Mouse (Mus musculus) heart, embryonic 10.5 days (tissue): ENCODE results near the gene Pigr. TPM values are rescaled to one million over a fixed set of nuclear protein-coding genes. Genes with fewer than 3 reads are reported as not detected.
A peak's percentile ranks its signal among the peaks of the same experiment; 100 is the strongest.

Experiments
- DNase-seq: peaks from one replicate; pipeline ENCODE4 v3.0.0-alpha.2; 2017; ENCODE audit warnings: low spot score
- H3K27ac ChIP-seq: fragments of 300-500 bp; sonication (generic); 2 replicates; pipeline ENCODE4 v1.5.1; 2016; ENCODE audit warnings: mild to moderate bottlenecking
- H3K27me3 ChIP-seq: fragments of 300-500 bp; sonication (generic); 2 replicates; pipeline ENCODE4 v1.6.1; 2016; ENCODE audit warnings: mild to moderate bottlenecking; ENCODE audit not compliant: poor library complexity, insufficient read depth, severe bottlenecking
- H3K36me3 ChIP-seq: fragments of 300-500 bp; sonication (generic); 2 replicates; pipeline ENCODE4 v1.6.1; 2016; ENCODE audit warnings: mild to moderate bottlenecking, moderate library complexity
- H3K4me1 ChIP-seq: fragments of 300-500 bp; sonication (generic); 2 replicates; pipeline ENCODE4 v1.6.1; 2016; ENCODE audit warnings: mild to moderate bottlenecking
- H3K4me3 ChIP-seq: fragments of 300-500 bp; sonication (generic); 2 replicates; pipeline ENCODE4 v1.5.1; 2016; ENCODE audit warnings: mild to moderate bottlenecking, moderate library complexity
- H3K9me3 ChIP-seq: fragments of 300-500 bp; sonication (generic); 2 replicates; pipeline ENCODE4 v1.6.1; 2016; ENCODE audit warnings: mild to moderate bottlenecking, moderate library complexity
- WGBS: fragments of 180-500 bp; shearing (Covaris S2); methylation state at CpG from one replicate; pipeline ENCODE4 v1.1.7; 2016; 5-methylcytosine and 5-hydroxymethylcytosine counted together
- polyA plus RNA-seq: library from polyadenylated mRNA; unstranded; fragments of >200 nt; fragmentation: Nextera tagmentation; extraction: Ambion mirVana; gene quantifications from 2 replicates; pipeline ENCODE4 v1.2.1, GENCODE M21; 2016

Pigr gene
- polyA plus RNA-seq, 1 experiment from 2014 or later: not detected

DNA sequence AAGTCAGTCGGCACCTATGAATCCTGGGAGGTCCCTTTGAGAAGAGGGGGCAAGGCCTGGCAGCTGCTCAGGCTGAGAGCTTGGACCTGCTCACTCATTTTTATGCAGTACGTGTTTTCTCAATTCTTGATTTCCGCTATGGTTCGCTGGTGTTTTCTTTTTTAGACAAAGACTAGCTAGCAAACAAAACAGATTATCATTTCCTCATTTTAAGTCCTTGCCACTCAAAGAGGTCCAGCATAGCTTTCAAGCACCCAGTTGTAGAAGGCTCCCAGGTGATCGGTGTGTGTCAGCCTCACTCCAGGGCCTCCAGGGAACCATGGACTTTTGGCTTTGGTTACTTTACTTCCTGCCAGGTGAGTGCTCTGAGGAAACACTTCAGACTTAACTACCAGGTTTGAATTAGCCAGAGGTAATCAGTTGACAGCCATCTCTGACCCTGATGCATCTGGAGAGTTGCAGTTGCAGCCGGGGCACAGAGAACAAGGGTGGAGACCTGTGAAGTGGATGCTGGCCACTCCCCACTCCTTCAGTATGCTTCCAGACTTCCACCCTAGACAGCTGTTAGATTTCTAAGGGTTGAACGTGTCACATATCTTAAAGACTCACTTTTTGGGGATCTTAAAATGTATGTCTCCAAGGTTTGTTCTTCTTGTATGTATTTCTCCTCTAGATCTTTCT is 39.2 kb downstream of the Pigr start, which contains the start of gene Fcmr:
Gene Fcmr, plus strand, starts transcription at position 129 of the 681 bp plus-strand sequence.
- H3K27ac ChIP-seq: no peak within 1 kb of the TSS
- no peak for DNase-seq
- no peak within 1 kb of the TSS for H3K4me3 ChIP-seq
- no peaks in the 10 kb centered on the region for H3K27me3 ChIP-seq
- WGBS: 78% methylated on average over 7 of the region's 7 CpGs
- no peaks in the 10 kb centered on the region for H3K36me3 ChIP-seq
- H3K4me1 ChIP-seq: no peaks in the 10 kb centered on the region
- no peaks in the 10 kb centered on the region for H3K9me3 ChIP-seq

DNA sequence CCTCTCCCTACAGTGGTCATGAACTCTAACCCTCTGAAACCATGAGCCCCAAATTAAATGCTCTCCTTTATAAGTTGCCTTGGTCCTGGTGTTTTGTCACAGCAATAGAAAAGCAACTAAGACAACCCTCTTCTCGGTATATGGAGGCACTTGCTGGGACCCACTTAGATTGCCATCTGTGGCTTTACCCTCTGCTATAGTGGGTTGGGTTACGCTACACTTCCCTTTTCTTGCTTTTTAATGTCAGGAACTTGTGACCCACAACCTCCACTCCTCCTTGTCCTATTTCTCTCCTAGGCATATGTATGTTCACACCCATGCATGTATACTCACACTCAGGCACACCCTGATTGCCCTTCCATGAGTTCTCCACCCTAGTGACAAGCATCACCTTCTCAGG is 46.4 kb downstream of the Pigr start:
- Histone ChIP-seq H3K4me1 (peaks cover 3% of the 10 kb centered on the region; the same call in 1 of the 2 replicates), H3K4me3 (no peak overlapping the region), H3K27ac (no peak overlapping the region), H3K27me3 (peaks cover 8% of the 10 kb centered on the region), H3K9me3 (no peaks in the 10 kb centered on the region), H3K36me3 (no peaks in the 10 kb centered on the region)
- DNase-seq: no peak
- WGBS: 85% methylated on average over 2 of the region's 2 CpGs

DNA sequence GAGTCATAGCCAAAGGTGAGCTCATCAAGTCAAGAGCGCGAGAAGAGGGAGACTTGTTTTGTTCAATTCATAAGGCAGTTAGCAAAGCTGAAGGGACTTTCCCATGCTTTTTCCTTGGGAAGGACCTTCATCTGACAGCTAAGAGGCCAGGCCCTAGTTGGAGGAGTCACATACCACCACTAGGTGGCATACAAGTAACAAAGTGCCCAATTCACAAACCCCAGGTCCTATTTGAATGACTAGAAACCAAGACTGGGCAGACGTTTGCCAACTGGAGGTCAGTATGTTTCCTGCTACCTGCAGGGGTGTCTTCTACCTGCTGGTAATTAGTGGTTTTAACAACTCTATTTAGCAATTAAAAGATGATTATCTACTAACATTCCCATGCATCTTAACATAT is 48.7 kb downstream of the Pigr start:
- Histone ChIP-seq H3K4me3 (no peak overlapping the region), H3K36me3 (no peaks in the 10 kb centered on the region), H3K27ac (no peak overlapping the region), H3K4me1 (peaks cover 10% of the 10 kb centered on the region), H3K27me3 (peaks cover 28% of the 10 kb centered on the region), H3K9me3 (no peaks in the 10 kb centered on the region)
- DNase-seq: no peak
- 39% methylated on average over 3 of the region's 3 CpGs for WGBS

DNA sequence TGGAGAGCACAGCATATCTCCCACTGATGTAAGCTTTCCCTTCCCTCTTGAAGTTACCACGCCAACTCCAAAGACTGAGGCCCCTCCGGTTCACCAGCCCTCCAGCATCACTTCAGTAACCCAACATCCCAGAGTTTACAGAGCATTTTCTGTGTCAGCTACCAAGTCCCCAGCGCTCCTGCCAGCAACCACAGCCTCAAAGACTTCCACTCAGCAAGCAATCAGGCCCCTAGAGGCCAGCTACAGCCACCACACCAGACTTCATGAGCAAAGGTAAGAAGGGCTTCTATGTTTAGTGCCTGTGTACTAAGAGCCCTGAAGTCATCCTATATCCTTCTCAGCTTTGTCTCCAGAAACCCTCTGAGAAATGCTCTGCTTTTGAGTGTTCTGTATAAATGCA is 49.4 kb downstream of the Pigr start:
- 54% methylated on average over 3 of the region's 3 CpGs for WGBS
- Histone ChIP-seq H3K9me3 (no peaks in the 10 kb centered on the region), H3K27ac (no peak overlapping the region), H3K4me1 (peaks cover 10% of the 10 kb centered on the region), H3K4me3 (no peak overlapping the region), H3K27me3 (peaks cover 35% of the 10 kb centered on the region), H3K36me3 (no peaks in the 10 kb centered on the region)
- no peak for DNase-seq

DNA sequence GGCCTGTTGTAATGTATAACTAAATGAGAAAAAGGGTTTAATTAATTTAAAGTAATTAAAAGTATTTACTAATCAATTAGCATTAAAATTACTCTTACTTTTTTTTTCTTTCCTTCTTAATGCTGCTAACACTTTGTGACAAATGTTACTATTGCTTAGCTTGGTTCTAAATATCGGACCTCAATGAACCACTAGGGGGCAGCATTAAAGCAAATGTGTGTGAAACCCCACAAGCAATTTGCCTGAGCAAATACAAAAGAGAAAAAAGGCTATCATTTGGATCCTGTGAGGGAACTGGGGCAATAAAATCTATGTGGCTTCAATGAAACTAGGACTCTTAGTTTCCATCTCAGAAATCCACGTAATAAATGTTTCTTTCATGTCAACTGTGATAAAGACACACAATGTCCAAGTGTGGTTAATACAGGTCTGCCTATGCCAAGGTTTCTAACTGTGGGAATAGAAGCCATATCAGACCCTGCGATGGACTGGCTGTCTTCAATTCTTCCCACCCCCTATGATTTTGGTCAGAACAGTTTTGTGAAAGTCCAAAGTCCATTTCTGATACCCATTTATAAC is 50.5 kb downstream of the Pigr start:
- H3K27ac ChIP-seq: no peak overlapping the region
- no peaks in the 10 kb centered on the region for H3K36me3 ChIP-seq
- no peak for DNase-seq
- H3K4me3 ChIP-seq: no peak overlapping the region
- no peaks in the 10 kb centered on the region for H3K9me3 ChIP-seq
- peaks cover 14% of the 10 kb centered on the region for H3K4me1 ChIP-seq
- WGBS: 19% methylated on average over 3 of the region's 3 CpGs
- peaks cover 35% of the 10 kb centered on the region for H3K27me3 ChIP-seq

DNA sequence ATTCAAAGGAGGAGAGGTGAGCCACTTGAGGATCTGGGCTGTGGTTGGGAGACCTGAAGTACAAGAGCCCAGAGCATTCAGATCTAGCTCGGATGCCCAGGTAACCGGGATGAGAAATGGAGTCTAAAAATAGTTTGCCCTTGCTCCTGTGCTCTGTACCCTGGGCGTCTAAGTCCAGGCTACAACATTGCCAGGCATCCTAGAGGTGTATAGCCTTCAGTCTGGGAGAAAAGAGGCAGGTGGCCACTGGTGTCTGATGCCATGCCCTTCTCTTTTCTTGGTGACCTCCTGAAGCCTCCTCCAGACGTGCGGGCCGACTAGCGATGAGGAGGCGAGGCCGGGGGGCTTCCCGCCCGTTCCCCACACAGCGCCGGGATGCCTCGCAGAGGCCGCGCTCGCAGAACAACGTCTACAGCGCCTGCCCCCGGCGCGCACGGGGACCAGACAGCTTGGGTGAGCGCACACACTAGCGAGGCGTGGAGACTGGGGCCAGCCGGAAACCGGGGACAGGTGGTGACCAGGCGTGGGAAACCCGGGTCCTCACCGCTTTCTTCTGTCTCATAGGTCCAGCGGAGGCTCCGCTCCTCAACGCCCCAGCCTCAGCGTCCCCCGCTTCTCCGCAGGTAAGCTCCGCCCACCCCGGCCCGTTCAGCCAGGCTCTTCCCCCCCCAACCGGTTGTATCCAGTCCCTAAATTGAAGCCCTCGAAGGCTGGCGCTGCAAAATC is 51.6 kb downstream of the Pigr start:
- Histone ChIP-seq H3K36me3 (no peaks in the 10 kb centered on the region), H3K4me1 (peaks cover 14% of the 10 kb centered on the region), H3K4me3 (peak overlapping the region; percentile 63), H3K9me3 (no peaks in the 10 kb centered on the region), H3K27ac (peak overlapping the region; percentile 44; the same call in 1 of the 2 replicates), H3K27me3 (peaks cover 35% of the 10 kb centered on the region)
- DNase-seq: no peak
- WGBS: 2% methylated on average over 42 of the region's 43 CpGs

DNA sequence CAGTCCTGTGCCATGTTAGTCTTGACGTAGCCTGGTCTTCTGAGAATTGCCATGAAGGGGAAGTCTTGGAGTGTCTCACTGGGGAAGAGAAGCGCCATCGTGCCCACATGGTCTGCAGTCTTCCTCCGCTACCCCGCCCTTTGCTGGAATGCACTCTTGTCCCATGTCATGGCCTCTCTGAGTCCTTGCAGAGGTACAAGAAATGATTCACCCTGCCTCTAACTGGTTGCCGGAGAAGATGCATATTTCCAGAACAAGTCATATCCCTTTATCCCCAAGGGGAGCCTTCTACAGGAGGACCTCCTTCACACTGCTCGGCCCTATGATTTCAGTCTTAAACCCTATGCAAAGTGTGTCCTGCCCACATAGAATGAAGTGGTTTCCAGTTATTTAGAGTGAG is 53.4 kb downstream of the Pigr start:
- no peak overlapping the region for H3K4me3 ChIP-seq

DNA sequence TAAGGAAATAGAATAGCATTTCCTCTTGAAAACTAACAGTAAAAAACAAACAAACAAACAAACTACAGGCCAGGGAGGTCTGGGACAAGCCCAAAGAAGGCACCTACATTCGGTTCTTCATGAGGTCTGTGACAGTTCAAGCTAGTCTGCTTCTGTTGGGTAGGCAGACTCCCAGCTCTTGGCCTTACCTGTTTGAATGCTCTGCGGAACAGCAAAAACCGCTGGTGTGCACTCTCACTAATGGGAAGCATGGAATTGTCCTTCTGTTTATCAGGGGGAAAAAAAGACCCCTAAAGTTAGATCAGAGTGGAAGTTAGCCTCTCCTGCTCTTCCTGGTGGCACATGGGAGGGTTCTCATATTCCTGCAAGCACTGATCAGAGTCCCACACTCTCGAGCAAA is 56.7 kb downstream of the Pigr start:
- WGBS: 88% methylated on average over 4 of the region's 4 CpGs
- no peaks in the 10 kb centered on the region for H3K9me3 ChIP-seq
- peaks cover 44% of the 10 kb centered on the region for H3K27me3 ChIP-seq
- H3K4me3 ChIP-seq: no peak overlapping the region
- H3K27ac ChIP-seq: no peak overlapping the region
- DNase-seq: no peak
- peaks cover 9% of the 10 kb centered on the region for H3K4me1 ChIP-seq
- no peaks in the 10 kb centered on the region for H3K36me3 ChIP-seq

More for the DNA sequence above, 53.4 kb downstream of the Pigr start:
- Histone ChIP-seq H3K4me1 (peaks cover 14% of the 10 kb centered on the region), H3K27me3 (peaks cover 40% of the 10 kb centered on the region), H3K9me3 (no peaks in the 10 kb centered on the region), H3K36me3 (no peaks in the 10 kb centered on the region), H3K27ac (no peak overlapping the region)
- no peak for DNase-seq
- 87% methylated on average over 7 of the region's 7 CpGs for WGBS

DNA sequence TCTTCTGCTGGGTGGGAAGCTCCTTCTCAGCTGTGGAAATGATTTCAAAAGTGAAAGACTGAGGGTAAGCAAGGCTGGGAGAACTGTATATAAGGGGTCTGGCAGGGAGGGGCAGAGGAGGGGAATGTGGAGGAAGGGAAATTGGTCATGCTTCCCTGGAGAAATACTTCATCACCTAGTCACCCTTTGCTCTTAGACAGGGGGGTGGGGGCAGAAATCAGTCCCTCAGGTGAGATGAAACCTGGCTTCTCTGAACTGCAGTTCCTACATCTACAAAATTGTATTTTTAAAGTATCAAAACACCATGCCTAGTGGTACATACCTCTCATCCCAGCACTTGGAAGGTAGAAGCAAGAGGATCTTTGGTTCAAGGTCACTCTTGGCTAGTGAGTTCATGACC is 60.9 kb downstream of the Pigr start, which contains the start of gene Il24:
Gene Il24, minus strand, starts transcription at position 101 of the 400 bp plus-strand sequence.
- Histone ChIP-seq H3K9me3 (no peaks in the 10 kb centered on the region), H3K4me1 (no peaks in the 10 kb centered on the region), H3K36me3 (no peaks in the 10 kb centered on the region), H3K4me3 (no peak within 1 kb of the TSS), H3K27ac (no peak within 1 kb of the TSS), H3K27me3 (peaks cover 20% of the 10 kb centered on the region)
- no peak for DNase-seq

DNA sequence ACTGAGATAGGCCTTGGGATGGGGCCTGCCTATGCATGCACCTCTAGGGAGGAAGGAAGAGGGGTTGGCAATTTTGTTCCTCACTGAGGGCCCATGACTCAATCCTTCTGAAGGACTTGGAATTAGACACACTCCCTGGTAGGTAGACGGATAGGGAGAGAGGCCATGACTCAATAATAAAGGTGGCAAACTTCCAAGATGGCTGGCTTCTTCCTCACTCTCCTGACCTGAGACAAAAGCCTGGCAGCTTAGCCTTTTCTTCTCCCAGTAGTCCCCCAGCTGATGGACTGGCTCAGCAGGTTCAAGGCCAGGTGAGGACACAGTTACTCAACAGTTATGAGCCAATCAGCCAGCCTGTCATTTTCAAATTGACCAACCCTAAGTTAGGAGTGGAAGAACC is 66.0 kb downstream of the Pigr start:
- Histone ChIP-seq H3K9me3 (no peaks in the 10 kb centered on the region), H3K36me3 (no peaks in the 10 kb centered on the region), H3K4me1 (no peaks in the 10 kb centered on the region), H3K4me3 (no peak overlapping the region), H3K27me3 (no peaks in the 10 kb centered on the region), H3K27ac (no peak overlapping the region)
- 86% methylated on average over 1 of the region's 1 CpGs for WGBS
- DNase-seq: no peak

DNA sequence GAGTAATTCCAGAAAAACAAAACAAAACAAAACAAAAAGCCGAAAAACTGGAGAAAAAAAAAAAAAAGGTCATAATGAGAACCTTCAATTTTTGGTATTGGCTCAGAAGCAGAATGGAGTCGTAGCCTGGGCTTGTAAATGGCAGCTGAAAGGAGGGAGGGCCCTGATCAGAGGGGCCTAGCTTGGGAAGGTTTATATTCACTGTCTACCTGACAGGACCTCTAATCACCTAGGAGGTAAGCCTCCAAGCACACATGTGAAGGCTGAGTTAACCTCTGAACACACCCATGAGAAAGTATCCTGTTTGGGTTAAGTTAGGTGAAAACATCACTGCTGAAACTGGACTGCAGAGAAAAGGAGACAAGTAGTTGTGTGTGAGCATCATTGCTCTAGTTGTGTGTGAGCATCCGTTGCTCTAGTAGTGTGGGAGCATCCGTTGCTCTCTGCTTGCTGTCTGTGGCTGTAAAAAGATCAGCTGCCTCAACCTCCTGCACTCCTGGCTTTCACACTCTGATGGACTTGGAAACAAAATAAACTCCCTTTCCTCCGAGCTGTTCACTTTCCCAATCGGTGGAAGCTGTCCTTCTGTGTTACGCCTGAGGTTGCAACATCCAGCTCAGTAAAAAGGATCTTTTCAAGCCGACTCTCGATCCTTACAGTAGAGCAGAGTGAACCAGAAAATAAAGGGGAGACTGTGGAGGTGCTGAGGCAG is 67.0 kb downstream of the Pigr start:
- no peak overlapping the region for H3K27ac ChIP-seq
- H3K4me1 ChIP-seq: no peaks in the 10 kb centered on the region
- no peaks in the 10 kb centered on the region for H3K36me3 ChIP-seq
- no peak overlapping the region for H3K4me3 ChIP-seq
- H3K9me3 ChIP-seq: no peaks in the 10 kb centered on the region
- DNase-seq: no peak
- no peaks in the 10 kb centered on the region for H3K27me3 ChIP-seq
- WGBS: 73% methylated on average over 9 of the region's 9 CpGs

DNA sequence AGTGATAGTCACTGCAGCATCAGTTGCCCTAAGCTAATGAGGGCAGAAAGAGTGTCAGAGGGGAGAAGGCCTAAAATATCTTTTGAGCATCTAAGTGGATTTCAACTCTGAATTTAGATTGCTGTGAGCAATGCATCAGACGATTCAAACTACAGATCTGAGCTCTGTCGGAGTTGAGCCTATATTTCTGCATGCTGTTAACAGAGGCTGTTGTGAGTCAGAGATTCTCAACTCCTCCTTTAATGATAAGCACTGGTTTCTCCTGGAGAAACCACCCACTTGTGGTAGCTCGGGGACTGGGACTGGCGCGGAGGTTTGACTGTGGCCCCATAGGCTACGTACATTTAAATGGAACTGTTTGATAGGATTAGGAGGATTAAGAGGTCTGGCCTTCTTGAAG is 68.0 kb downstream of the Pigr start:
- Histone ChIP-seq H3K27ac (no peak overlapping the region), H3K36me3 (no peaks in the 10 kb centered on the region), H3K9me3 (no peaks in the 10 kb centered on the region), H3K4me1 (no peaks in the 10 kb centered on the region), H3K4me3 (no peak overlapping the region), H3K27me3 (no peaks in the 10 kb centered on the region)
- 41% methylated on average over 6 of the region's 6 CpGs for WGBS
- no peak for DNase-seq
